Comparison of ENCODE assay signal across 9 mouse cellular contexts in the genomic region with DNA sequence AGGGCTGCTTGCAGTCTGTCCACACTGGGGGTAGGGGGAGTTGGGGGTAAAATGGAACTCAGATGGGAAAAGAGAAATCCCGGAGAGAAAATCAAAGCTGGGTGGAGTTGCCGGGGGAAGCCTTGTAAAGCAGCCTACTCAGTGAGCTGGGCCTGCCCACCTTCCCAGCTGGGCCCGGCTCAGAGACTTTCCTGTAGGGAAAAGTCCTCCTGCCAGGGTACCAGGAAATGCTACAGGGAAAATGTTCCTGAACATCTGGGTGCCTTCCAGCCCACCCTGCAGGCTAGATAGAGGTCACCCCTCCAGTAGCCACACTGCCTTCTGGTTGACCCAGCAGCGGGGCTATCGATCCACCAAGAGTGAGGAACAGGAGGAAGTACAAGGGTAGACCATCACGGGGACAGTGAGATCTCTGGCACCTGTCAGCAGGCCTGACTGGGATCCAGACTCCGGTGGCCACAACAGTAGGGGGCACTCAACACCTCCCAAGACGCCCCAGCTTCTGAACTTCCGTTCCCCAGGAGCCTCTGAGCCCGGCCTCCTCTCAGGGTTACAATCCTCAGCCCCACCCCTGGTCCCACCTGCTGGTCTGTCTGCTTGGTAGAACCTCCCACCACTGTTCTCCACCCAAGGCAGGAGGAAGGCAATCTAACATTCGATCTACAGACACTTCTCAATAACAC. TPM values are rescaled to one million over a fixed set of nuclear protein-coding genes. Genes with fewer than 3 reads are reported as not detected.
DNase-seq lines count a peak whose midpoint lies in the region; ATAC-seq and TF ChIP-seq lines count a peak whose summit lies in the region.
"Had no signal": no experiment of that assay in that cellular context is flagged by ENCODE, and none has a peak within 500 bp of the region (broad histone marks: within the 10 kb centered on the region; RNA-seq: fewer than 3 reads in every experiment).

No protein-coding gene starts in this region.

- intact Hi-C loops in heart, adult 2 months (cut with DNase I), result no loop called here
- intact Hi-C loops in heart, postnatal 14 days (cut with DNase I), result no loop called here

- H3K4me1 ChIP-seq in heart, adult 2 months (ENCODE audit: control insufficient read depth, insufficient read depth, low read length), result peaks cover 27% of the 10 kb centered on the region
- peaks cover 5% of the 10 kb centered on the region for H3K4me1 ChIP-seq in liver, postnatal 0 days (ENCODE audit: insufficient read depth)

- H3K27me3 ChIP-seq in heart, adult 2 months (ENCODE audit: control insufficient read depth, insufficient read depth, low read length), result no peaks in the 10 kb centered on the region
- no peaks in the 10 kb centered on the region for H3K27me3 ChIP-seq in liver, postnatal 0 days (ENCODE audit: insufficient read depth, low read length)
- H3K27me3 ChIP-seq: heart, embryonic 13.5 days had no signal

- peak; percentile 54 for TF ChIP-seq CTCF in heart, adult 2 months (IDR thresholded peaks at IDR 0.05)
- TF ChIP-seq CTCF in liver, postnatal 0 days (IDR thresholded peaks at IDR 0.05; ENCODE audit: low read depth), result peak; percentile 21; the same call in 1 of the 2 replicates

- H3K27ac ChIP-seq in heart, adult 2 months, result no peak overlapping the region
- H3K27ac ChIP-seq in liver, postnatal 0 days (ENCODE audit: low read depth), result no peak overlapping the region
- H3K27ac ChIP-seq: heart, embryonic 13.5 days had no signal

- no peak for ATAC-seq in liver, postnatal 0 days

- H3K79me2 ChIP-seq in heart, adult 2 months (replicated peaks; ENCODE audit: control insufficient read depth, insufficient read depth, low read length), result peaks cover 4% of the 10 kb centered on the region

- H3K9me3 ChIP-seq in liver, postnatal 0 days (ENCODE audit: low read length), result no peaks in the 10 kb centered on the region

- H3K4me3 ChIP-seq in heart, adult 2 months, result no peak overlapping the region
- H3K4me3 ChIP-seq in liver, postnatal 0 days (ENCODE audit: low read depth, low read length), result no peak overlapping the region
- H3K4me3 ChIP-seq: heart, embryonic 13.5 days had no signal

- 48% methylated on average over 11 of the region's 11 CpGs for WGBS in heart, adult 2 months
- WGBS in liver, postnatal 0 days (ENCODE audit: insufficient replicate concordance), result 53% methylated on average over 11 of the region's 11 CpGs

- TF ChIP-seq POLR2A in heart, adult 2 months (IDR thresholded peaks at IDR 0.05; ENCODE audit: insufficient read depth, low read depth, low read length), result no peak

- no peak overlapping the region for H3K9ac ChIP-seq in heart, adult 2 months (ENCODE audit: low read depth, low read length)
- H3K9ac ChIP-seq in liver, postnatal 0 days (replicated peaks), result no peak overlapping the region

- no peak for TF ChIP-seq EP300 in heart, adult 2 months (IDR thresholded peaks at IDR 0.05; ENCODE audit: insufficient read depth, low read depth, low read length)
- no peak for TF ChIP-seq EP300 in liver, postnatal 0 days (IDR thresholded peaks at IDR 0.05; ENCODE audit: low read depth)

- H3K36me3 ChIP-seq in heart, adult 2 months (ENCODE audit: control insufficient read depth, insufficient read depth, low read length), result no peaks in the 10 kb centered on the region
- H3K36me3 ChIP-seq in liver, postnatal 0 days (replicated peaks; ENCODE audit: insufficient read depth, low read length), result no peaks in the 10 kb centered on the region

- DNase-seq in heart, adult 2 months, result no peak
- DNase-seq in heart, postnatal 14 days, result no peak
- DNase-seq in urinary bladder, postnatal 14 days (ENCODE audit: low spot score), result peak; percentile 39
- no peak for DNase-seq in urinary bladder, postnatal 10 days (ENCODE audit: low spot score)
- DNase-seq in liver, postnatal 0 days, result no peak
- DNase-seq in frontal cortex, postnatal 10 days (ENCODE audit: low spot score in 2 of 2), result no peak
- no peak for DNase-seq in gastrocnemius, postnatal 25 days
- DNase-seq in urinary bladder, adult 18-20 months (ENCODE audit: low spot score in 2 of 2), result no peak

- H3K4me2 ChIP-seq in liver, postnatal 0 days (ENCODE audit: low read depth, low read length), result no peak overlapping the region
- H3K4me2 ChIP-seq: heart, embryonic 13.5 days had no signal

RNA-seq across cellular contexts. Expression of a gene that starts 51.5 kb away (rescaled TPM):
- total RNA-seq in heart, adult 2 months (2021), result 10 to 100 TPM; 52.3 to 53.2 TPM
- 36.1 and 40.3 TPM in 2 replicates for polyA plus RNA-seq in heart, adult 2 months (2012; rRNA removed)
- 10 to 100 TPM; 75.2 to 75.9 TPM for total RNA-seq in heart, postnatal 14 days (2021)
- 0.82 and 0.95 TPM in 2 replicates for polyA plus RNA-seq in liver, postnatal 0 days (2015; fragmentation: Nextera tagmentation; extraction: Ambion mirVana)
- 10 to 100 TPM; 37.8 to 46.3 TPM for total RNA-seq in gastrocnemius, postnatal 25 days (2021)
